Mouse (Mus musculus): ENCODE measurements around the gene Pla2g2c. TPM values are rescaled to one million over a fixed set of nuclear protein-coding genes. Genes with fewer than 3 reads are reported as not detected.

Pla2g2c gene
- under 1 TPM in 2 of 4 experiments, not detected in 2; 0.17 to 0.19 TPM for total RNA-seq (2022)

GRCm38 (mm10) chr4:138724354-138725126 lies at the start of gene Pla2g2c:
Gene Pla2g2c, plus strand, starts transcription at chr4:138724792.
- DNase-seq (ENCODE audit: low spot score) = no peak

DNA sequence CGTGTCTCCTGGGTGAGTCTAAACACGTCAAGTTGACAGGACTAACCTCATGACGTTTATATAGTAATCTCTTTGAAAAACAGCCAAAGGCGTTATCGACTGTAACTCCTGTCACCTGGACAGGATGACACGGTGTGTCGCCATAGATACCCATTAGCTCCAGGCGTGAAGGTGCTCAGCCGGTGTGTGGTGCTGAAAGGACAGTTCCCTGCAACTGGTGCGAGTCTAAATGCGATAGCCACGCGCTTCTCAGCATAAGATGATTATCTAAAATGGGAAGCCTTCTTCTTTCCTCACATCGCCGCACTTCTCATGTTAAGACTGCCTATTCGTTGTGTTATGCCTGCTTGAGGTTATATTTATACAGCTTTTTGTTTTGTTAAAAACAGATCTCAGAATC lies 48.1 kb upstream of the Pla2g2c start:
- DNase-seq (ENCODE audit: low spot score) = no peak

GRCm38 (mm10) chr4:138677579-138677978 lies 47.0 kb upstream of the Pla2g2c start:
- DNase-seq (ENCODE audit: low spot score) = no peak

GRCm38 (mm10) chr4:138680124-138680523 lies 44.5 kb upstream of the Pla2g2c start:
- no peak for DNase-seq (ENCODE audit: low spot score)

- no peak for DNase-seq (ENCODE audit: low spot score)
Observed at GRCm38 (mm10) chr4:138682760-138683159, 41.8 kb upstream of the Pla2g2c start.

DNA sequence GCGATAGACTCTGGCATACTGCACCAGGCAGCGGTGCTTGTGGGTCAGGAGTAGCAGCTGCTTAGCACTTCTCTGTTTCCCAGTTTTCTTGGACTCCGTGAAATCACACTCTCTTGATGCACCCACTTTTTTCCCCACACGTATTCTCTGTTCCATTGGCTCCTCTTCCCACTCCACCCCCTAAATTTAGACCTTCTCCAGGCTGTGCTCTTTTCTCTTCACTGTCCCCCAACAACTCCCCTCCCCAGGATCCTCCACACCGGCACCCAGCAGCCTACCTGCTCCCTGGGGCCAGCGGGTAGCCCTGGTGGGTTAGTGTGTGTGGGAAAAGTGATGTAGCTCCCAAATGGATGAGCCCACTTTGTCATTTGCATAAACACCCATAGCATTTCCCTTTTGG lies 38.8 kb upstream of the Pla2g2c start:
- no peak for DNase-seq (ENCODE audit: low spot score)

DNA sequence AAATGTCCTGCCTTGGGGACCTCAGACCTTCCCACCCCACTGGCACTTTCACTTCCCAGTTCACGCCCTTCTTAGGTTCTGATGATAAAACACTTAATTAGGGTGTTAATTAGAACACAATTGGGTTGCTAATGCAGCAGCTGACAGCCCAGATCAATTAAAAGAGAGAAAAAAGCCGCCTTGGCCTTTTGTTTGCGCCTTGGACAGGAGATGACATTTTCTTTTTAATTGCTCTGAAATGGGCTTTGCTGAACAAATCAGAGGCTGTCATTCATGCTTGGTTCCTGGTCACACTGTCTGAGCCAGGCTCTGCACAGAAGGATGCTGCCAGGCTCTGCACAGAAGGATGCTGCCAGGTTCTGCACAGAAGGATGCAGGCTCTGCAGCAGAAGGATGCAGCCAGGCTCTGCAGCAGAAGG lies 35.5 kb upstream of the Pla2g2c start:
- DNase-seq (ENCODE audit: low spot score) = no peak

DNA sequence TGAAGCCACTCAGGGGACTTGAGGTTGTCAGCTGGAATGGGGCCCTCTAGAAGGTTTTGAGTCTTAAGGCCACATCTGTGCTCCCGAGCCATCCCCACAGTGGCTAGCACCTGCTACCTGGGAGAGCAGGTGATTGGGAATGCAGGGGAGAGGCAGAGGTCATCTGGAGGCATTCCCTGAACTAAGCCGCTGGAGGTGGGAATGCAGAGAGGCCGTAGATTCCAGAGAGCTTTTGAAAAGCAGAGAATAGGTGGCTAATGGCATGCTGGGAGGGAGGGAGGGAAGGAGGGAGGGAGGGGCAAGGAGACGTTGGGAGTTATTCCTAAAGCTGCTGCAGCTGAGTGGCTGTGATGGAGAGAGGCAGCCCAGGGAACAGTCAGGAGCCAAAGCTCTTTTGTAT lies 34.0 kb upstream of the Pla2g2c start:
- DNase-seq (ENCODE audit: low spot score) = no peak

- no peak for DNase-seq (ENCODE audit: low spot score)
Observed at GRCm38 (mm10) chr4:138691443-138692181, 33.0 kb upstream of the Pla2g2c start.

GRCm38 (mm10) chr4:138693043-138693692 lies 31.4 kb upstream of the Pla2g2c start:
- no peak for DNase-seq (ENCODE audit: low spot score)

DNA sequence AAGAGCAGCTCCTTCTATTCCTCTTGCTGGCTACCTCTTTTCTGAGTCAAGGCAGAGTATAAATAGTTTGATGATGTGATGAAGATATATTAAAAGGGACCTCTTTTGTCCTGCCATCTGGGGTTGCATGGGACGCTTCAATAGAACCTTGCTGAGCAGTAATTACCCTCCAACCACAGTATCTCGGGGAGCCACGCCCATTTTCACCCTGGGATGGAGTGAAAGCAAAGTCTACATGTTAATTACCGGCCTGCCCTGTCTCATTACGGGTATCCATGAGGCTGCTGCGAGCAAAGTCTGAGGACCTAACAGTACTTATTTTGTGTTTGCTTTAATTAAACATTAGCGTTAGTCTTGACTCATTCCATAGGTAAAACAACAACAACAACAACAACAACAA lies 27.9 kb upstream of the Pla2g2c start:
- DNase-seq (ENCODE audit: low spot score) = no peak

DNA sequence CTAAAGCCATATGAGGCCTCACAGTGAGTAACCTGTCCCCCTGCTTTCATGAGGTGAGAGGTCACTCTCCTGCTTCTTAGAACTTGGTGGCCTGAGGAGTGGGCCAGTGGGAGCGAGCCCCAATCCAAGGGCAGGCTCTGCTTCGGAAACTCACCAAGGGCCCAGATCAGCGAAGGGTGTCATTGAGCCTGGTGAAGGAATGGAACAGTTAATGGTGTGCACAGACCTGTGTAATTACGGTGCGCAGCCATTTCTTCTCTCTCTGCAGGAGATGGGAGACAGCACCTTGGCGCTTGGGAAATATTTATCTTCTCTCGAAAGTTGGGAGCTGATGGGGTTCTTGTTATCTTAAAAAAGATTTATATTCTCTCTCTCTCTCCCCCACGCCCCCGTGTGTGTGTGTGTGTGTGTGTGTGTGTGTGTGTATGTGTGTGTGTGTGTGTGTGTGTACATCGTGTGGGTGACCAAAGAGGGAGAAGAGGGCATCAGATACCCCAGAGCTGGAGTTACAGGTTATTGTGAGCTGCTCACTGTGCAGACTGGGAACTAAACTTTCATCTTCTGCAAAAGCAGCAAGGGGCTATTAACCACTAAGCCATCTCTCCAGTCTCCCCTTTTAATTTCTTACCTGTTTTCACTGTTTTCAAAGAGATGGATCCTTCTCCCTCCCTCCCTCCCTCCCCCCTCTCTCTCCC lies 27.3 kb upstream of the Pla2g2c start:
- no peak for DNase-seq (ENCODE audit: low spot score)

DNA sequence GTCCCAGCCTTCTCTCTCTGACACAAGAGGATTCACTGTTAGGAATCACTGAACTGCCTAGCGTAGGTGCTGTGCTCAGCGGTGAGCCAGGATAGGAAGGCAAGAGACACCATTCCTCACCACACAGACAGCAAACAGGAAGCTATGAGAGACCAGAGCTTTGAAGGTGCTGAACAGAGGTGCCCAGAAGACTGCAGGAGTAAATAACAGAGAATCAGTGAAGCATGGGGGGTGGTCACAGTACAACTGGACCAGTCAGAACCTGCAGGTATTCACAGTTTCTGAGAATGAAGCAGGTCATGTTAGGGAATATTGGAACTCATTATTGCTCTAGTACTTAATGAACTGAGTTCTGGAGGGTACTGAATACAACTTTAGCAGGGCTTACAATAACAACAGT lies 26.3 kb upstream of the Pla2g2c start:
- no peak for DNase-seq (ENCODE audit: low spot score)

DNA sequence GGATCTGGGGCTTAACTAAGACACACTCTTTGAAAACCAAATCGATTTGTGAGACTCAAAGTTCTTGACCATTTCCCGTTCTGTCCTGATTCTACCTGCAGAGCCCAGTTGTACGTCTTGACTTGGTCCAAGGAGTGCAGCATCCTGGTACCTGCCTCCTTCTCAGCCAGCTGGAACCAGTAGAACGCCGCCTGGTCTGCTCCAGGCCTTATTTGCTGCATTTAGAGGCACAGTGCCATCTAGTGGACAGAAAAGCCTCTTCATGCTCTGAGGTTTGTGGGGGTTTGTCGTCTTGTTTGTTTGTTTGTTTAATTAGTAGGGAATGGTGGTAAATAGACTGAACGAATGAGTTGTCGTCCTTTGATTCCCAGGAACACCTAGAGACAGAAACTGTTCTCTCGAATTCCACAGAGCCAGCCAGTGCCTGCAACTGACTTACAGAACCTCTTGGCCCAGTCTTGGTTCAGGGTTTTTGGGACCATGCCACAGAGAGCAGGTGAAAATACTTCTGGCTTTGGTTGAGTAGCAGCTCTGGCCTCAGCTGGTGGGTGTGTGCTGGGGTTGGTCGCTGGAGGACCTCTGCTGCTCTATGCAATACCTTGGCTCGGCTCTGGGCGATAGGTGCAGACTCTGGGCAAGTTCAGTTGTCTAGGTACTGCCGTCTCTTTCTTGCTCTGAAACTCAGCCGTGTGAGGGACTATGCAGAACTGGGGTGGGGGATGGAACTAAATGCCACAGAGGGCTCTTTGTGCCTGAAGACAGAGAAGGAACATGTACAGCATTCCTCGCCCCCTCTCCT lies 24.2 kb upstream of the Pla2g2c start:
- peak; percentile 47 for DNase-seq (ENCODE audit: low spot score)

DNA sequence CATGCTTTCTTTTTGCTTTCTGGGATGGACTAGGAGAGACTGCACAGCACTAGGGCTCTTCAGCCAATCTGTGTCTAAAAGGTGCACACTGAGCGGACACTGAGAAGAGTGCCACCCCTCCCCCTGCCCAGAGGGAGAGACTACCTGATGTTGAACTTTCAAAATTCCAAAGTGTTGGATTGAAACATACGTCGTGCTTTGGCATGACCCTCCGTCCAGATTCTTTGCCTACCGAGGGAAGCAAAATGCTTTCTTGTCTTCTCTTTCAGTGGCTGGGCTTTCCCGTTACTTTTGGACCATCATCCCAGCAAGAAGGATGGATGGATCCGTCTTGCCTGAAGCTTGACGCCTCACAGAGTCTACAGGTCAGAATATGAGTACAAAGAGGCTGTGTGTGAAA lies 23.5 kb upstream of the Pla2g2c start:
- no peak for DNase-seq (ENCODE audit: low spot score)

GRCm38 (mm10) chr4:138702031-138702430 lies 22.6 kb upstream of the Pla2g2c start:
- DNase-seq (ENCODE audit: low spot score) = no peak

DNA sequence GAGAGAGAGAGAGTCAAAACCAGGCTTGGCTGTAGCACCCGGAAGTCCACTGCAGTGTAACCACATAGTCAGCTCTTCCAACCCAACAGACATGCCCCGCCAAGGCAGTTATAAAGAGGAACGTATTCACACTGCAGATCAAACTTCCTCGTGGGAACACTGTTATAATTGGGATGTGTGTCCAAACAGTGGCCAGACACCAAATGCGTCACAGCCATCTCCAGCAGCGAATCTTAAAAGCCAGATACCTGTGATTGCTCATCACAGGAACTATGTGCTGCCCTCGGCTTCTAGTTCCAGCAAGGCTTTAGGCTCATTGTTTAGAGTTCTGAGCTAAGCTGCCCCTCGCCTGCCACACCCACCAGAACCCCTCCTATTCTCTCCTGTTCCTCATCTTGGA lies 22.1 kb upstream of the Pla2g2c start:
- DNase-seq (ENCODE audit: low spot score) = no peak

DNA sequence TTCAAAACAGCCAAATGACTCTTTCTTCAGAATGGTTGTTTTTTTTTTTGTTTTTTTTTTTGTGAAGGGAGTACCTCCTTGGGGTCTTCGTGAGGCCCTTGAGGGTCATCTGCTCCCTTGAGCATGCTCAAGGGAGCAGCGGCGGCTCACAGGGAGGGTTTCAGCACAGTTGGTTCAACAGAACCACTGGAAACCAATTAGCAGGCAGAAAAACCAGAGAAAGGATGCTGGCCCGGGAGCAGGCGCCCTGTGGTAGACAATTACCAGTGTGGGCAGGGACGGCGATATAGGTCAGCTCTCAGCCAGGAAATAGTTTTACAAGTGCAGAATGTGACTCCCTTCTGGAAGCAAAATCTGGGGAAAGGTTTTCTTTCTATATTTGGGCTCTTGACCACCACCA lies 21.0 kb upstream of the Pla2g2c start:
- no peak for DNase-seq (ENCODE audit: low spot score)

- DNase-seq (ENCODE audit: low spot score) = no peak
Observed at GRCm38 (mm10) chr4:138704169-138704568, 20.4 kb upstream of the Pla2g2c start.

- DNase-seq (ENCODE audit: low spot score) = no peak
Observed at GRCm38 (mm10) chr4:138706620-138707019, 18.0 kb upstream of the Pla2g2c start.

DNA sequence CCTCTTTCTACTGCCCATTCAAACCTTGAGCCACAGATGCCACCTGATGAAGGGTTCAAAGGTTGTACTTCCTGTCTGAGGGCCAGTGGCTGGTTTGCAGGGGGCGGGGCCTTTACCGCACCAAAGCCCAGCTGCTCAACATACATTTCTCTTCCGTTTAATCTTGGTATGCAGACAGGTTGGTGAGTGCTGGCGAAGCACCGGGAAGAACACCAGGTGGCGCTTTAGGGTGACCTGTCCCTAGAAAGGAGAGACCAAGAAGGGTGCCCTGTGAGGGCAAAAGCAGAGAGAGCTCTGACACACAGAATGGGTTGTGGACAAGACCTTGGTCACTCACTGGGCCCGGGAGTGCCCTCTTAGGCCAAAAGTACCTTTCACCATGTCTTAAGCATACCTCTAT lies 16.0 kb upstream of the Pla2g2c start:
- peak; percentile 21 for DNase-seq (ENCODE audit: low spot score)

Measured in heart, adult 8-10 months (tissue).